Mouse (Mus musculus) limb, embryonic 10.5 days (tissue): ENCODE measurements around the gene Ppwd1. TPM values are rescaled to one million over a fixed set of nuclear protein-coding genes. Genes with fewer than 3 reads are reported as not detected.

Experiments
- DNase-seq: peaks from one replicate; pipeline ENCODE4 v3.0.0-alpha.2; 2017; ENCODE audit warnings: low spot score
- H3K27ac ChIP-seq: fragments of 300-500 bp; sonication (generic); 2 replicates; pipeline ENCODE4 v1.5.1; 2016; ENCODE audit warnings: mild to moderate bottlenecking
- H3K27me3 ChIP-seq: fragments of 300-500 bp; sonication (generic); 2 replicates; pipeline ENCODE4 v1.6.1; 2016; ENCODE audit warnings: low read depth, mild to moderate bottlenecking; ENCODE audit not compliant: poor library complexity, severe bottlenecking
- H3K36me3 ChIP-seq: fragments of 300-500 bp; sonication (generic); 2 replicates; pipeline ENCODE4 v1.6.1; 2016; ENCODE audit warnings: mild to moderate bottlenecking, moderate library complexity
- H3K4me1 ChIP-seq: fragments of 300-500 bp; sonication (generic); 2 replicates; pipeline ENCODE4 v1.6.1; 2016
- H3K4me3 ChIP-seq: fragments of 300-500 bp; sonication (generic); 2 replicates; pipeline ENCODE4 v1.5.1; 2016; ENCODE audit warnings: mild to moderate bottlenecking, moderate library complexity
- H3K9me3 ChIP-seq: fragments of 300-500 bp; sonication (generic); replicated peaks from 2 replicates; pipeline ENCODE4 v1.6.1; 2016; ENCODE audit warnings: mild to moderate bottlenecking
- WGBS: fragments of 180-500 bp; shearing (Covaris S2); methylation state at CpG from one replicate; pipeline ENCODE4 v1.1.7; 2016; 5-methylcytosine and 5-hydroxymethylcytosine counted together
- polyA plus RNA-seq: library from polyadenylated mRNA; unstranded; fragments of >200 nt; fragmentation: Nextera tagmentation; extraction: Ambion mirVana; gene quantifications from 2 replicates; pipeline ENCODE4 v1.2.1, GENCODE M21; 2016

Gene Ppwd1
- polyA plus RNA-seq, 1 experiment from 2014 or later = 21.2 TPM

- peaks cover 50% of the 10 kb centered on the region for H3K36me3 ChIP-seq
- no peaks in the 10 kb centered on the region for H3K27me3 ChIP-seq
- WGBS = 94% methylated on average over 5 of the region's 5 CpGs
- H3K27ac ChIP-seq = no peak overlapping the region
- no peak for DNase-seq
- H3K4me1 ChIP-seq = peaks cover 3% of the 10 kb centered on the region
- no peaks in the 10 kb centered on the region for H3K9me3 ChIP-seq
- H3K4me3 ChIP-seq = no peak overlapping the region
Observed at GRCm38 (mm10) chr13:104171711-104172110, 56.9 kb downstream of the Ppwd1 start.

GRCm38 (mm10) chr13:104155686-104156085 is 73.0 kb downstream of the Ppwd1 start:
- 91% methylated on average over 1 of the region's 1 CpGs for WGBS
- Histone ChIP-seq H3K9me3 (no peaks in the 10 kb centered on the region), H3K36me3 (peaks cover 67% of the 10 kb centered on the region), H3K4me3 (no peak overlapping the region), H3K4me1 (no peaks in the 10 kb centered on the region), H3K27me3 (no peaks in the 10 kb centered on the region), H3K27ac (no peak overlapping the region)
- DNase-seq = no peak

Other genes starting within 250 kb of the Ppwd1 start
- gene Nln, start 119.2 kb downstream of the Ppwd1 start, polyA plus RNA-seq = 20.2 and 20.4 TPM in 2 replicates
- 5.8 and 7.3 TPM in 2 replicates for gene Sgtb, start 119.1 kb downstream of the Ppwd1 start, polyA plus RNA-seq
- 70.3 and 71.1 TPM in 2 replicates for gene Trappc13, start 50.4 kb downstream of the Ppwd1 start, polyA plus RNA-seq
- 15.2 and 19.2 TPM in 2 replicates for gene Trim23, start 50.0 kb downstream of the Ppwd1 start, polyA plus RNA-seq
- 92.0 and 92.9 TPM in 2 replicates for gene Cenpk, start 232 bp downstream of the Ppwd1 start, polyA plus RNA-seq
- 1.6 and 3.0 TPM in 2 replicates for gene Adamts6, start 59.0 kb upstream of the Ppwd1 start, polyA plus RNA-seq